Mouse (Mus musculus) heart, postnatal 0 days (tissue): Measurements from ENCODE around the gene Fsd1l.

Experiments
- CTCF ChIP-seq: IDR thresholded peaks from 2 replicates; pipeline ENCODE4 v1.5.1; 2016; ENCODE audit warnings: antibody characterized with exemption, control low read depth, low read depth
- EP300 ChIP-seq: IDR thresholded peaks from 2 replicates; pipeline ENCODE4 v1.6.1; 2016; ENCODE audit warnings: antibody characterized with exemption, low read depth

DNA sequence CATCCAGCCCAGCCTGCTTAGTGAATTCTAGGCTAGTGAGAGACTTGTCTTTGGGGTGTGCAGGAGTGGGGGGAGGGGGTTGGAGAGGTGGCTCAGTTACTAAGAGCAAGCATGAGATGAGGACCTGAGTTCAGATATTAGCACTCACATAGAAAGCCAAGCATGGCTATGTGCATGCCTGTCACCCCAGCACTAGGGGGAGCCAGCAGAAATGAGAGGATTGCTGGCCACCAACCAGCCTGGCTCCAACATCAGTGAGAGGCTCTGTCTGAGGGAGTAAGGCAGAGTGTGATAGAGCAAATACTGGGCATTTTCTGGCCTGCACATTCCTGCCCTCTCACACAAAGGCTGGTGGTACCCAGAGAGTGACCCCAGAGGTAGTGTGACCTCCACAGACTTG, 84.7 kb downstream of the Fsd1l start:
- TF ChIP-seq CTCF (peak; percentile 14; the same call in 1 of the 2 replicates), EP300 (no peak)
